Mouse (Mus musculus) heart, postnatal 4 days (tissue): ENCODE data around the gene Olfr202. TPM values are rescaled to one million over a fixed set of nuclear protein-coding genes. Genes with fewer than 3 reads are reported as not detected.
"Not testable (repeated sequence)": the region's sequence is repeated elsewhere in the genome, so short reads cannot be mapped to it uniquely, and the experiment has no call there.

Experiments used
- DNase-seq: peaks from one replicate; pipeline ENCODE4 v3.0.0; 2021
- total RNA-seq, 2 experiments: library from RNA; stranded (reverse); gene quantifications; 2 replicates each; pipeline ENCODE4 v1.2.3; 2021

Olfr202 gene
- total RNA-seq = not detected

DNA sequence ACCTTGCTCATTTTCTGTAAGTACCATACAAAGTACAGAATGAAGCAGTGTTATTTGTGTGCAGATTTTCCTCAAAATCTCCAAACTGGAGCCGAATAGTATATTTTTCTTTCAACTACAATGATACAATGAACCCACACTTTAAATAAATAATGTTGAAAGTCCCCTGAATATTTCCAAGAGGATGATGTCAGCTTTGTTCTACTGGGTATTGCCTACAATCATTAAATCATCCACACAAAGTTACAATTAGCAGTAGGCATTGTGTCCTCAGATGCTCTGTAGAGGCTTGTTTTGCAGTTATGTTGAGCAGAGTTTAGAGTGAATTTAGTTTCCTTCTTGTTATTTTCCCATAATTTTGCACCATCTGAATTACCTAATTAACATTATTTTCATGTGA lies at the start of gene Olfr202:
Olfr202 (minus strand) TSS at position 101 of the 400 bp plus-strand sequence.
- DNase-seq = no peak

DNA sequence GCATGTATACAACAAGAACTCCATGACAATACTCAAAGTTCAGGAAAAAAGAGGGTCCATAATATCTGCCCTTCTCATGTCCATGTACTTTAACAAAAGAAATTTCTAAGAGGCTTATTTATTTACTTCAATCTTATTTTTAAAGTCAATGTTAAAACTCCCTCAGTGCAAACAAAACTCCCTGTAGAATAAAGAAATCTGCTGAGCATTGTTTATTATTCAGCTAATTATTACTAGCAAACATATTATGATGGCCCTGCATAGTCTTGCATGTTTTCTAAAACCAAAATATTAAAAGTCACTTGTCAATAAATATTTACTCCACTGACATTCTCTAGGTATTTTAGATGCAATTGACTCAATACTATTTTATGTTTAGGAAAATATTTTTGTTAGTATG lies 44.4 kb upstream of the Olfr202 start, which contains the start of gene Olfr205:
Olfr205 (minus strand) TSS at position 101 of the 400 bp plus-strand sequence.
- DNase-seq = no peak

DNA sequence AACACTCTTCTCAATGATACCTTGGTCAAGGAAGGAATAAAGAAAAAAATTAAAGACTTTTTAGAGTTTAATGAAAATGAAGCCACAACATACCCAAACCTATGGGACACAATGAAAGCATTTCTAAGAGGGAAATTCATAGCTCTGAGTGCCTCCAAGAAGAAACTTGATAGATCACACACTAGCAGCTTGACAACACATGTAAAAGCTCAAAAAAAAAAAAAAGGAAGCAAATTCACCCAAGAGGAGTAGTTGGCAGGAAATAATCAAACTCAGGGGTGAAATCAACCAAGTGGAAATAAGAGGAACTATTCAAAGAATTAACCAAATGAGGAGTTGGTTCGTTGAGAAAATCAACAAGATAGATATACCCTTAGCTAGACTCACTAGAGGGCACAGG lies 36.7 kb upstream of the Olfr202 start:
- not testable (repeated sequence) for DNase-seq

DNA sequence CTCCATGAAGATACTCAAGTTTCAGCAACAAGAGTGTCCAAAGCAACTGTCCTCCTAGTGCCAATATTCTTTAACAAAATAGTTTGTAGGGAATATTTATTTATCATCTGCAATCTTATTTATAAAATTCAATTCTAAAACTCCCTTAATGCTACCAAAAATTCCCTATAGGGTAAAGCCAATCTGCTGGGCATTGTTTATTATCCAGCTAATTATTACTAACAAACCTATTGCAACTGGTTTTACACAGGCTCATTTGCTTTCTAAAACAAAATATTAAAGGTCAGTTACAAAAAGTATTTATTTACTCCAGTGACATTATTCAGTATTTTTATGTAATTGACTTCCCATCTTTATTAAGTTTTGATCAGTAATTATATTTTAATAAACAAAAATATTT lies 31.6 kb upstream of the Olfr202 start, which contains the start of gene Olfr204:
Olfr204 (minus strand) TSS at position 101 of the 400 bp plus-strand sequence.
- no peak for DNase-seq

DNA sequence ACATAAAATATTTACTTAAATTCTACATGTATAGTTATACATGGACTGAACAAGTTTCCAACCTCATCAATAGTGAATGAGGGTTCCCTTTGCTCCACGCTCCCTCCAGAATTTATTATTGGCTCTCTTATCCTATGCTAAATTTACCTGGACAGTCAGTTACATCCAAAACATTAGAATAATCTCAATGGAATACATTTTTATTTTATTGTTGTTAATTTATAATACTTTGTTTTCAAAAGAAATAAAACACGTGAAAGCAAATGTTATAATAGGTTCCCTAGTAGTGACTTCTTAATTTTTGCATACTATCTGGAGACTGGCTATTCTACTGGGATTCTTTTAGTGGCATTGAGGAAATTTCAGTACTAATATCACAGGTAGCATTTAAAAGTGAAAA lies 12.0 kb upstream of the Olfr202 start, which contains the start of gene Olfr203:
Olfr203 (plus strand) TSS at position 301 of the 400 bp plus-strand sequence.
- DNase-seq = no peak

DNA sequence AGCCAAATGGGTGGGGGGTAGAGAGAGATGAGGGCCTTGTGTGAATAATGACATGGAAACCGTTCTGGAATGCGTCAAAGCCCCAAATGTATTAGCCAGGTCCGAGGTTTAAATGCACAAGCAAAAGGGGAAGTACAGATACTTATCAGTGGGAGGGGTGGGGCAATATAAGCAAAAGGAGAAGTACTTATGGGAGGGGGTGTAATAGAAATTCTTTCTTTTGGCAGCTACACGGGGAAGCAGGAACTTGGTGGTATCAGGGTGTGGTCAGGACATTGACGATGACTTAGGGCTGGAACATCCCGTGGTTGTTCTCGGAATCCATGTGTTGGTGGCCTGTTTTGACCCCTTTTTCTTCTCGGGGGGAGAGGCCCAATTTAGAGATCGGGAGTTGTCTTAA lies 983 bp upstream of the Olfr202 start:
- DNase-seq = not testable (repeated sequence)

DNA sequence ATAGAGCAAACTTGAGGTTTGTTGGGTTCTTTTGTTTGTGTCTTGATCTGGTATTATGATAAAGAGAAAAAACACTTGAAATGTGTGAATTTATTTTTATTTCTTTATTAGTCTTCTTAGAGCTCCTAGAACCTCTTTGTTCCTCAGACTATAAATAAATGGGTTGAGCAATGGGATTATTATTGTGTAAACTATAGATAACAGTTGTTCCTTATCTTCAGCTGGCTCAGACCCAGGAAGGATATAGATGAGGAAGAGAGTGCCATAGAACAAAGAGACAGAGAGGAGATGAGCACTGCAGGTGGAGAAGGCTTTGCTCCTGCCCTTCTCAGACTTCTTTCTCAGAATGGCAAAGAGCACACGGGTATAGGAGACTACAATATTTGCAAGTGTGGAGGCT lies 3.1 kb downstream of the Olfr202 start:
- no peak for DNase-seq

DNA sequence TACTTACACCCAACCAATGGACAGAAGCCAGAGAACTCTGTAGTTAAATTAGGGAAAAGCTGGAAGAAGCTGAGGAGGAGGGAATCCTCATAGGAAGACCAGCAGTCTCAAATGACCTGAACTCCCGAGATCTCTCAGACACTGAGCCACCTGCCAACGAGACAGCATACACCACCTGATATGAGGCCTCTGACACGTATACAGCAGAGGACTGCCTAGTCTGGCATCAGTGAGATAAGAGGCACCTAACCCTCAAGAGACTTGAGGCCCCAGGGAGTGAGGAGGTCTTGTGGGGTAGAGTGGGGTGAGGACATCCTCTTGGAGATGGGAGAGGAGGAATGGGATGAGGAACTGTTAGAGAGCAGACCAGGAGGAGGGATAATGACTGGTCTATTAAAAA lies 6.1 kb downstream of the Olfr202 start:
- DNase-seq = no peak

DNA sequence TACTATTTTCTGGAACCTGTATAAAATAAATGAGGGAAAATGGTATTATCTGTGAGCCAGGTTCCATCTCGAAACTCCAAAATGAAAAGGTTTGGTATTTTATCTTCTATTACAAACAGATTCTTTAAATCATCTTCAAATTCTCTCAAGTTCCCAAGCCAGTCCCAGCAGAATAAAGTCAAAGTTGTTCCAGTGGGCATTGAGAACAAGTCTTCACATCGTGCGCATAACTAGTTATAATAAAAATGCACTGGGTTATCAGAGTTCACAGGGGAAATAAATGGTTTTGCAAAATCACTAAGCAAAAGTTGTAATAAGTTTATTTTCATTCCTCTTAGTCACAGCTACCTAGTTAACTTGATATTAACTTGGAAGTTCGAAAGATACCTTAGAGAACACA lies 14.1 kb downstream of the Olfr202 start, which contains the start of gene Olfr201:
Olfr201 (minus strand) TSS at position 101 of the 400 bp plus-strand sequence.
- not testable (repeated sequence) for DNase-seq

DNA sequence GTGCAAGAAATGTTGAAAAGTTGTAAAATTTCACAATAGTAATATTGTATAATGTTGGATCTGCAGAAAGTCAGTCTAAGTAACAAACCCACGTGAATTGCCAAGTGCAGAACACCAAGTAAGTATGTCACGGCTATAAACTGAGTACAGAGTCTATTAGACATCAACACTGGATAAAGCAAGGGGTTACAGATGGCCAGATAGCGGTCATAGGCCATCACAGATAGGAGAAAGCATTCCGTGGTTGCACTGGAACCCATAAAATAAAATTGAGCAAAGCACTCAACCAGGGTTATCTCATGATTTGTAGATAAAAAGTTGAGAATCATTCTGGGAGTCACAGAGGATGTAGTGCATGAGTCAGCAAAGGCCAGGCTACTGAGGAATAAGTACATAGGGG lies 17.5 kb downstream of the Olfr202 start:
- DNase-seq = not testable (repeated sequence)

DNA sequence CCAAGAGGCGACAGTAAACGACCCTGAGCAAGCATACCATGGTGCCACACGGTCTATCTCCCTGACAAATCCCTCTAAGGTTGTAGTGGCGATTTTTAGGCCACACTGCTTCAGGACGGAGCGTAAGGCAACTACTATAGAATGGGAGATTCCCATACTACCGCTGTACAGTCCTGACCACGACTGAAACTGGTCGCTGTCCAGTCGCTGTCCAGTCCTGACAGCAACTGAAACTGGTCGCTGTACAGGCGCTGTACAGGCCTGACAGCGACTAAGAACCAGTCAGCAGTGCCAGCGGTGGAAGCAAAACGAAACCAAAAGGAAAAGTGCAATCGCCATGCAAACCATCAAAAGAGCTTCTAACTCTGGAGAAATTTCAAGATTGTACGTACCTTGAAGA lies 36.9 kb downstream of the Olfr202 start:
- DNase-seq = no peak

Other genes with a start within 250 kb of the Olfr202 start
- gene Olfr187, start 247.0 kb downstream of the Olfr202 start, total RNA-seq = not detected
- not detected for gene Olfr190, start 208.8 kb downstream of the Olfr202 start, total RNA-seq
- gene Olfr191, start 197.0 kb downstream of the Olfr202 start, total RNA-seq = not detected
- gene Olfr193, start 174.9 kb downstream of the Olfr202 start, total RNA-seq = not detected
- not detected for gene Olfr194, start 165.7 kb downstream of the Olfr202 start, total RNA-seq
- gene Olfr195, start 139.7 kb downstream of the Olfr202 start, total RNA-seq = not detected
- gene Olfr196, start 116.3 kb downstream of the Olfr202 start, total RNA-seq = not detected
- not detected for gene Olfr198, start 83.3 kb downstream of the Olfr202 start, total RNA-seq
- gene Olfr199, start 67.0 kb downstream of the Olfr202 start, total RNA-seq = not detected
- gene Olfr201, start 14.2 kb downstream of the Olfr202 start, total RNA-seq = not detected
- not detected for gene Olfr203, start 12.1 kb upstream of the Olfr202 start, total RNA-seq
- gene Olfr204, start 31.5 kb upstream of the Olfr202 start, total RNA-seq = not detected
- not detected for gene Olfr205, start 44.3 kb upstream of the Olfr202 start, total RNA-seq
- gene Olfr206, start 62.5 kb upstream of the Olfr202 start, total RNA-seq = not detected
- not detected for gene Olfr209, start 77.2 kb upstream of the Olfr202 start, total RNA-seq
- gene Gabrr3, start 120.5 kb upstream of the Olfr202 start, total RNA-seq = not detected
- 10 to 100 TPM; 14.2 to 15.1 TPM for gene Riox2, start 185.0 kb upstream of the Olfr202 start, total RNA-seq